Mouse (Mus musculus): ENCODE results near the gene Usf3. TPM values are rescaled to one million over a fixed set of nuclear protein-coding genes. Genes with fewer than 3 reads are reported as not detected.

The Usf3 gene
- 2.4 and 3.2 TPM in 2 replicates for polyA plus RNA-seq (2016; fragmentation: Nextera tagmentation; extraction: Ambion mirVana)

DNA sequence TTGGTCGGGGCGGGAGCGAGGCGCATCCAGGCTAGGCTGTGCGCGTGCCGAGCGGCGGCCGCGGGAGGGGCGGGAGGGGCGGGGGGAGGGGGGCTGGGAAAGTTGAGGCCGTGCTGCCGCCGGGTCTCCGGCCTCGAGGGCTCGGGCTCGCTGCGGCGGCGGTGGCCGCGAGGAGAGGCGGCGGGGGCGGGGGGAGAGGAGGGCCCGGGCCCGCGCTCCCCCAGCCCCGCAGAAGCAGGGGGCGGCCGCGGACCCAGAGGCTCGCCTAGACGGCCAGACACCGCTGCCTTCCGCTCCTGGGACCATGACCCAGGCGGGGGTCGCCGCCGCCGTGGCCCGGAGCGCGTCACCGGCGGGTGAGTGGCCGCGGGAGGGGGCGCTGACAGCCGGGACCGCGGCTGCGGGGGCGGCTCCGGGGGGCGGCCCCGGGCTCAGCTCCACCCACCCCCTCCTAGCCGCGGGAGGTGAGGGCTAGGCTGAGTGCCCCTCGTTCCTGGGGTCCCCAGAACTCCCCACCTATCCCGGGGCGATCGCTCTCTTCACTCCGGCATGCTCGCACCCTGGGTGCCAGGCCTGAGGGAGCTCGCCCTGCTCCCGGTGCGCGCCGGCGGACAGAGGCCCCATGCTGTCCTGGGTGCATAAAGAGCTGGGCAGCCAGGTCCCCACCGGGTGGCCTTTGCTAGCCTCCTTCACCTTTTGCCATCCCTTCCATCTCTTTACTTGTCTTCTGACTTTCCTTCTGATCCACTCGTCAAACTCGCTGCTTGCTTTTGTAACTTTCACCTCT is at the start of gene Usf3:
Gene Usf3, plus strand, starts transcription at position 92 of the 787 bp plus-strand sequence.
- Histone ChIP-seq H3K9me3 (replicated peaks) (no peaks in the 10 kb centered on the region), H3K27ac (ENCODE audit: poor library complexity, severe bottlenecking) (peak within 1 kb of the TSS; percentile 97), H3K4me3 (peak within 1 kb of the TSS; percentile 85), H3K4me2 (peak within 1 kb of the TSS; percentile 75), H3K4me1 (replicated peaks) (peaks cover 16% of the 10 kb centered on the region), H3K9ac (peak within 1 kb of the TSS; percentile 95), H3K27me3 (replicated peaks) (no peaks in the 10 kb centered on the region), H3K36me3 (no peaks in the 10 kb centered on the region)
- ATAC-seq (ENCODE audit: insufficient number of reproducible peaks, low FRiP score): peak; percentile 78
- under 1% methylated on average over 41 of the region's 77 CpGs for WGBS

DNA sequence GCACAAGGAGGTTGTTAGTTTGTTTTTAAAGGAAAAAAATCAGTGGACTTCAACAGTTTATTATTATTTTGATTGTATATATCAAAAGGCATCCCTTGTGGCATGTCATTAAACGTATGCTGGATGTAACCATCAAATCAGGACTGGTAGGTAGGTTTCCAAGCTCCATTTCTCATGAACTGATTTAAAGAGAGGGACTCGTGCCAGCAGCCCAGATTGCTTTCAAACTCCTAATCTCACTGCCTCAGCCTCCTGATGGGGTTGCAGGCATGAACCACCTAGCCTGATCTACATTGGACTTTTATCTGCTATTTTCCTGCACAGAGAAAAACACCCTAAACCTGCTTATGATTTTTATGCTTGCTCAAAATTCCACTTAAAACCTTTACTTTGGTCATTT is 49.3 kb upstream of the Usf3 start:
- H3K36me3 ChIP-seq: no peaks in the 10 kb centered on the region
- no peaks in the 10 kb centered on the region for H3K9me3 ChIP-seq (replicated peaks)
- no peak overlapping the region for H3K27ac ChIP-seq (ENCODE audit: poor library complexity, severe bottlenecking)
- ATAC-seq (ENCODE audit: insufficient number of reproducible peaks, low FRiP score): no peak
- H3K4me3 ChIP-seq: no peak overlapping the region
- H3K27me3 ChIP-seq (replicated peaks): no peaks in the 10 kb centered on the region
- H3K4me2 ChIP-seq: no peak overlapping the region
- no peak overlapping the region for H3K9ac ChIP-seq
- H3K4me1 ChIP-seq (replicated peaks): 0 out of 2 replicates have a peak, but pooled peaks cover 2% of the 10 kb centered on the region
- WGBS: 68% methylated on average over 2 of the region's 2 CpGs

DNA sequence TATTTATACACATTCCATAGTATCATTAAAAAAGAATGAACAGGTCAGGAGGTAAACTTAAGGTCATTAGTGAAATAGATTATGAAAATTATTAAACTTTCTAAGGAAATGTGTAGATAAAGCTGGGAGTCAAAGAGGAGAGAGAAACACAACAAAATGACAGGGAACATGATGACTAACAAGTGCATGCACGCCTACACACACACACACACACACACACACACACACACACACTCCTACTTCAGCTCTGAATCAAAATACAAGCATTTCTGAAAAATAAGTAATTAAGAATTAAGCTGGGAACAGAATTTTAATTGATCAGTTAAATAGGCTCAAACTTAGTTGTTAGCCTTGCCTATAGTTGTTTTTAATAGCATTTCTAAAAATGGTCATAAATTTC is 48.3 kb upstream of the Usf3 start:
- H3K4me2 ChIP-seq: no peak overlapping the region
- H3K4me1 ChIP-seq (replicated peaks): 0 out of 2 replicates have a peak, but pooled peaks cover 2% of the 10 kb centered on the region
- H3K27me3 ChIP-seq (replicated peaks): no peaks in the 10 kb centered on the region
- 69% methylated on average over 1 of the region's 1 CpGs for WGBS
- no peak overlapping the region for H3K9ac ChIP-seq
- H3K4me3 ChIP-seq: no peak overlapping the region
- ATAC-seq (ENCODE audit: insufficient number of reproducible peaks, low FRiP score): no peak
- H3K36me3 ChIP-seq: no peaks in the 10 kb centered on the region
- H3K27ac ChIP-seq (ENCODE audit: poor library complexity, severe bottlenecking): no peak overlapping the region
- H3K9me3 ChIP-seq (replicated peaks): no peaks in the 10 kb centered on the region

DNA sequence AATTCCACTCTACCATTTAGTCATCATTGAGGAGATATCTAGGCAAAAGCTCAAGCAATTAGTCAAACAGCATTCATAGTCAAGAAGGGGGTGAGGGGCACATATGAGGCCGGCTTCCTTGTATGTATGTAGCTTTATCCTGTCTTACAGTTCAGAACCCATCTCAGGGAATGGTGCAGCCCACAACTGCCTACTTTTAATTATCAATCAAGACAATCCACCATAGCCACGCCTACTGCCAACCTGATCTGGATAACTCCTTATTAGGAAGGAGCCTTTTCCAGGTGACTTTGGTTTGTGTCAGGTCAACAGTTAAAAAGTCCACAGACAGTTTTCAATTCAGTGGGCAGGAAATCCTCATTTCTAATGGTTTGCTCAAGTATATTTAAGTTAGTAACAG is 47.6 kb upstream of the Usf3 start:
- H3K27me3 ChIP-seq (replicated peaks): no peaks in the 10 kb centered on the region
- H3K27ac ChIP-seq (ENCODE audit: poor library complexity, severe bottlenecking): no peak overlapping the region
- H3K9ac ChIP-seq: no peak overlapping the region
- WGBS: 78% methylated on average over 2 of the region's 2 CpGs
- ATAC-seq (ENCODE audit: insufficient number of reproducible peaks, low FRiP score): no peak
- H3K4me3 ChIP-seq: no peak overlapping the region
- no peaks in the 10 kb centered on the region for H3K9me3 ChIP-seq (replicated peaks)
- H3K4me1 ChIP-seq (replicated peaks): 0 out of 2 replicates have a peak, but pooled peaks cover 2% of the 10 kb centered on the region
- no peak overlapping the region for H3K4me2 ChIP-seq
- H3K36me3 ChIP-seq: no peaks in the 10 kb centered on the region

DNA sequence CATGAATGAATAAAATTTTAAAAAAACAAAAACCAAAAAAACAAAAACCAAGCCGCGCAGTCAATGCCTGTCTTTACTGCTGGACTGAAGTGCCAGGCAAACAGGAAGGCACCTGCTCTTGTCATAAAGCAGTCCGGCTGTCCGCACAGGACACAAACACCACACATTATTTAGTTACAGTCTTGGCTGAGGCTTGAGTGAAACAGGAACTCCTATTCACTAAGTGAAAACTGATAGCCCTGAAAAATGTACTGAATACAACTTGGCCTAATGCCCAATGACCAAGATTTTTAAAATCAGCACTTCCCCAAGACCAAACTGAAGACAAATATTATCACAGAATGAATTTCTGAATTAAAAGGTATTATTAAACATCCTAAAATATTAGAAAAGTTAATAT is 46.6 kb upstream of the Usf3 start:
- ATAC-seq (ENCODE audit: insufficient number of reproducible peaks, low FRiP score): no peak
- no peaks in the 10 kb centered on the region for H3K27me3 ChIP-seq (replicated peaks)
- no peak overlapping the region for H3K27ac ChIP-seq (ENCODE audit: poor library complexity, severe bottlenecking)
- 66% methylated on average over 4 of the region's 4 CpGs for WGBS
- 0 out of 2 replicates have a peak, but pooled peaks cover 2% of the 10 kb centered on the region for H3K4me1 ChIP-seq (replicated peaks)
- H3K4me3 ChIP-seq: no peak overlapping the region
- H3K4me2 ChIP-seq: no peak overlapping the region
- no peaks in the 10 kb centered on the region for H3K9me3 ChIP-seq (replicated peaks)
- H3K36me3 ChIP-seq: no peaks in the 10 kb centered on the region
- H3K9ac ChIP-seq: no peak overlapping the region

DNA sequence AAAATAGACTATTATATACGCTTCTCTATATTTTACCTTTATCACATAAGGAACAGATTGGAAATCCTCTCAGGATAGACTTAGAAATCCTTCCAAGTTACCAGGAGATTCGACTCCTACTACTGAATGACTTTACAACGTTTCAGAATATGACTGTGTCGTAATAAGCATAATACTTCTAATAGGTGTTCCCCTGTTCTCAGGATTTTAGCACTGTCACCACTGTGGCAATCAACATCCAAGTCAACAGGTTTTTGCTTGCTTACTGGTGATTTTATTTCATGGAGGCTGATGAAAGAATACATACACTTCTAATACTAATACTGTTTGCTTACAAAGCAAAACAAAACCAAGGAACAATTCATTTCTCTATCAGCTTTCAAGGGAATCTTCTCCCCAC is 40.7 kb upstream of the Usf3 start:
- Histone ChIP-seq H3K4me2 (no peak overlapping the region), H3K27ac (ENCODE audit: poor library complexity, severe bottlenecking) (no peak overlapping the region), H3K4me3 (no peak overlapping the region), H3K9ac (no peak overlapping the region), H3K4me1 (replicated peaks) (no peaks in the 10 kb centered on the region), H3K27me3 (replicated peaks) (no peaks in the 10 kb centered on the region), H3K36me3 (no peaks in the 10 kb centered on the region), H3K9me3 (replicated peaks) (no peaks in the 10 kb centered on the region)
- ATAC-seq (ENCODE audit: insufficient number of reproducible peaks, low FRiP score): no peak
- WGBS: 76% methylated on average over 4 of the region's 4 CpGs

DNA sequence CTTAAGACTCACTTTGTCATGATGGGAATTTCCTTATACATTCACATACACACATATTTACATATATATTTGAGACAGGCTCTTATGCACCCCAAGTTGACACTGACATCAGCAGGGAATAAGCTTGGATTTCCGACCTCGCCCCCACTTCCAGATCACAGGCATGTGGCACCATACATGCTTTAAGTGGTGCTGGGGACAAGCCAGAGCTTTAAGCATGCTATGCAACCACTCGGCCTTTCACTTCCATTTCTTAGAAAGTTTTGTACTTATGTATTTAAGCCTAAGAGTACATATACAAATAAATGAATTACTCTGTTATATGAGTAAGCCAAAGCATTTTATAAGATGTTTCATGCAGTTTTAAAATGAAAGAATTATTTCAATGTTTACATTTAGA is 39.9 kb upstream of the Usf3 start:
- Histone ChIP-seq H3K4me2 (no peak overlapping the region), H3K27me3 (replicated peaks) (no peaks in the 10 kb centered on the region), H3K9me3 (replicated peaks) (no peaks in the 10 kb centered on the region), H3K4me3 (no peak overlapping the region), H3K27ac (ENCODE audit: poor library complexity, severe bottlenecking) (no peak overlapping the region), H3K9ac (no peak overlapping the region), H3K36me3 (no peaks in the 10 kb centered on the region), H3K4me1 (replicated peaks) (peaks cover 3% of the 10 kb centered on the region; the same call in 1 of the 2 replicates)
- 83% methylated on average over 3 of the region's 3 CpGs for WGBS
- no peak for ATAC-seq (ENCODE audit: insufficient number of reproducible peaks, low FRiP score)

DNA sequence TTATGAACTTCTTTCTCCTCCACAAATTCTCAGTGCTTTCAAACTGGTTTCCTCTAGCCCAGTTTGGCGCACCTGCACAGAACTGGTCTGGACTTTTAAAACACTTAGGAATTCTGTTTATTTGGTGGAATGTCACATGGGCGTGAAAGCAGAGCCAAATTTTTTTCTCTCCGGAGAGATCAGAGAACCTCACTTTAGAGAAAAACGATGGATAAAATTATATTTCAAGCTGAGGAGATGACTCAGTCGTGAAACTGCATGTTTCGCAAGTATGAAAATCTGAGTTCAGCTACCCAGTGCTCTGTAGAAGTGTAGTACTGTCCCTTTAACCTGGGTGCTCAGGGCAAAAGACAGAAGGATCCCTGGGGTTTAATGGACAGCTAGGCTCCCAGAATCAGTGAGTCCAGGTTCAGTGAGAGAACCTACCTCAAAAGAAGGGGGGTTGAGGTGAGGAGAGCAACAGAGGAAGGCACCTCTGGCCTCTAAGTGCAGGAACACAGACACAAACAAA is 36.5 kb upstream of the Usf3 start:
- H3K27me3 ChIP-seq (replicated peaks): no peaks in the 10 kb centered on the region
- no peak overlapping the region for H3K9ac ChIP-seq
- H3K4me1 ChIP-seq (replicated peaks): peaks cover 6% of the 10 kb centered on the region
- no peaks in the 10 kb centered on the region for H3K36me3 ChIP-seq
- no peaks in the 10 kb centered on the region for H3K9me3 ChIP-seq (replicated peaks)
- 87% methylated on average over 6 of the region's 6 CpGs for WGBS
- H3K4me2 ChIP-seq: no peak overlapping the region
- H3K27ac ChIP-seq (ENCODE audit: poor library complexity, severe bottlenecking): no peak overlapping the region
- no peak overlapping the region for H3K4me3 ChIP-seq
- no peak for ATAC-seq (ENCODE audit: insufficient number of reproducible peaks, low FRiP score)

DNA sequence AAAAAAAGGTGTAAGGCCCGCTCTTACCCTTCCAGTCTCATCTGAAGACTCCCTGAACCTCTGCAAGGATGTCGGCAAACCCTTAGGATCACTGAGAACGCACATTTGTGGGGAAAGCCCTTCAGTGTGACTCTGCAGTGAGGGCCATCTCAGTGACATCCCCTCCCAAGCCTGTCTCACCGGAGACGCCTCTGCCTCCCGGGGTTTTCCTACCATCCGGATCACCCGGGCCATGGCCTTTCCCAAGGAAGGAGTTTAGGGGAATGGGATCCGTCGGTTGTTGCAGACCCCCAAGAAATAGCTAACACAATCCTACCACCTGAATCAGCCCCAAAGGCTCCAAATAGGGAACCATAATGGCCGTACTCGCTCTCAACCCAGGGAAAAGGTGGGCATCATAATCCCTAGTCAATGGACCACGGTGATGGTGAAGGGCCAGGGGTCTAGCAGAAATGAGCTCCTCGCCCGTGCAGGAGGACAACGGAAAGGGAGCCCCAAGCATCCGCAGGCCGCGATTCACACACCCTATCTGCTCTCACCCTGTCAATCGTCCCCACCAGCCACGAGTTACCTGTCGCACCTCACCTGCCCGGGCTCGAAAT is 34.6 kb upstream of the Usf3 start:
- no peak; the same call in 1 of the 2 replicates for ATAC-seq (ENCODE audit: insufficient number of reproducible peaks, low FRiP score)
- H3K4me3 ChIP-seq: peak overlapping the region; percentile 92
- peaks cover 8% of the 10 kb centered on the region for H3K4me1 ChIP-seq (replicated peaks)
- H3K27me3 ChIP-seq (replicated peaks): no peaks in the 10 kb centered on the region
- H3K4me2 ChIP-seq: peak overlapping the region; percentile 98
- no peaks in the 10 kb centered on the region for H3K9me3 ChIP-seq (replicated peaks)
- H3K27ac ChIP-seq (ENCODE audit: poor library complexity, severe bottlenecking): peak overlapping the region; percentile 98
- peak overlapping the region; percentile 84 for H3K9ac ChIP-seq
- H3K36me3 ChIP-seq: no peaks in the 10 kb centered on the region
- under 1% methylated on average over 24 of the region's 24 CpGs for WGBS

DNA sequence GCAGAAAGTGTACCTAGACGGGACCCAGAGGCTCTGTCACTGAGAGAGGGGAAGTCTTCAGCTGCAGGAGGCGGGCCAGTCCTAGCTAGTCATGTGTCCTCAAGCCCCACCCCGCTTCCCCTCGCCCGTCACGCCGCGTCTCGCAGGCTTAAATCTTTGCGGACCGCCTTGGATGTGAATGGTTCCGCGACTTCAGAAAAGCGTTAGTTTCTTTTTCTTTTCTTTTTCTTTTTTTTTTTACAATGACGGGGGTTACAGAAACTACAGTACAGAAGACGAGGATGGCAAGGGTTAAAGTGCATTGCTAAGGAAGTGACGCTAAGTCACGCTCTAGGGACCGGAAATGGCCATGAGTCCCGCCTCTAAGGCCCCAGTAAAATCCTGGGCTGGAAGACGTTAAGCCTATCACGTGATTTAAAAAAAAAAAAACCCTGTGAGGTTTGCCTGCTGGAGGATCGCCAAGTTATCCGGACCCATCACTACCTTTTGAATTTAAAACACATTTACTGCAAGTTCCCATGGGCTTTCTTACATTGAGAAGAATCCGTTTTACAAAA is 34.0 kb upstream of the Usf3 start:
- WGBS: 0% methylated on average over 25 of the region's 25 CpGs
- peaks cover 8% of the 10 kb centered on the region for H3K4me1 ChIP-seq (replicated peaks)
- H3K9ac ChIP-seq: peak overlapping the region; percentile 84
- no peaks in the 10 kb centered on the region for H3K27me3 ChIP-seq (replicated peaks)
- peak overlapping the region; percentile 98 for H3K4me2 ChIP-seq
- ATAC-seq (ENCODE audit: insufficient number of reproducible peaks, low FRiP score): peak; percentile 88
- H3K27ac ChIP-seq (ENCODE audit: poor library complexity, severe bottlenecking): peak overlapping the region; percentile 98
- H3K36me3 ChIP-seq: no peaks in the 10 kb centered on the region
- H3K9me3 ChIP-seq (replicated peaks): no peaks in the 10 kb centered on the region
- H3K4me3 ChIP-seq: peak overlapping the region; percentile 92

DNA sequence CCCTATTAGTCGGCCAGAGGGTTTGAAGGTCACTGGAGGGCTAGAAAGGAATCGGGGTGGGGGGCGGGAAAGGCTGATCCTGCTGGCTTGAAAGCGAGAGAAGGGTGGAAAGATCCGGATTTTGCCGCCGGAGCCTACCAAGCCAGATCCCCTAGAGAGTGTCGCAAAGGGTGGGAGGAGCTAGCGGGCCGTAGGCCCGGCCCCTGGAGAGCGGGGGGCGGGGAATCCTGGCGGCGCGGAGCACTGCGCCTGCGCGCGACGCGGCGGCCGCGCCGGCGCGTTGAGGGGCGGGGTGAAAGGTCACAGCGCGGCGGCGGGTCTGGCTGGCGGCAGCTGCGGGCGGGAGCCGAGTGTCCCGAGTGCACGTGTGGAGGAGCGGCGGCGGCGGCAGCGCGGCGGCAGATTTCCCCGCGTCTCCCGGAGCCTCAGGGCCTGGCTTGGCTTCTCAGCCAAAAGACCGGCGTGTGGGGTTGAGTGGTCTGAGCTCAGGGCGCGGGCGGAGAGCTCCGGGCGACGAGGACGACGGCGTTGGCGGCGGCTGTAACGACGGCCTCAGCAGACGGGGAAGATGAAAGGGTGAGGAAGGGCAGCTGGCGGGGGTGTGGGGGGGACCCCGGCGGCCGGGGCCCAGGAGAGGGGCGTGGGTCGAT is 33.4 kb upstream of the Usf3 start, which contains the start of the genes Atp6v1a and Naa50:
Gene Atp6v1a, minus strand, starts transcription at position 170 of the 650 bp plus-strand sequence.
Gene Naa50, plus strand, starts transcription at position 295 of the 650 bp plus-strand sequence.
- under 1% methylated on average over 64 of the region's 71 CpGs for WGBS
- H3K27me3 ChIP-seq (replicated peaks): no peaks in the 10 kb centered on the region
- no peaks in the 10 kb centered on the region for H3K9me3 ChIP-seq (replicated peaks)
- peak within 1 kb of the TSS; percentile 98 for H3K27ac ChIP-seq (ENCODE audit: poor library complexity, severe bottlenecking)
- peaks cover 8% of the 10 kb centered on the region for H3K4me1 ChIP-seq (replicated peaks)
- H3K36me3 ChIP-seq: no peaks in the 10 kb centered on the region
- peak within 1 kb of the TSS; percentile 90 for H3K9ac ChIP-seq
- H3K4me2 ChIP-seq: peak within 1 kb of the TSS; percentile 98
- peak; percentile 90 for ATAC-seq (ENCODE audit: insufficient number of reproducible peaks, low FRiP score)
- H3K4me3 ChIP-seq: peak within 1 kb of the TSS; percentile 92

Measured in heart, embryonic 12.5 days (tissue).